Mouse (Mus musculus) 3134 (cell line): Measurements from ENCODE around the gene Fgf8.
A peak's percentile ranks its signal among the peaks of the same experiment; 100 is the strongest.

Source experiments
- DNase-seq: peaks from one replicate; pipeline ENCODE4 v3.0.0-alpha.2; 2011; ENCODE audit warnings: low spot score; ENCODE audit not compliant: insufficient read length; ENCODE audit errors: extremely low read depth

The Fgf8 gene

GRCm38 (mm10) chr19:45742218-45742983, at the start of gene Fgf8:
Gene Fgf8 (minus strand): TSS chr19:45742915.
- DNase-seq: no peak

GRCm38 (mm10) chr19:45792404-45792803, 49.7 kb upstream of the Fgf8 start:
- DNase-seq: no peak

- peak; percentile 48 for DNase-seq
Observed at GRCm38 (mm10) chr19:45789888-45790874, 47.5 kb upstream of the Fgf8 start.

GRCm38 (mm10) chr19:45789365-45789764, 46.6 kb upstream of the Fgf8 start:
- no peak for DNase-seq

- no peak for DNase-seq
Observed at GRCm38 (mm10) chr19:45788337-45788736, 45.6 kb upstream of the Fgf8 start.

- DNase-seq: no peak
Observed at GRCm38 (mm10) chr19:45787450-45787849, 44.7 kb upstream of the Fgf8 start.

- DNase-seq: no peak
Observed at GRCm38 (mm10) chr19:45785470-45785869, 42.8 kb upstream of the Fgf8 start.

- no peak for DNase-seq
Observed at GRCm38 (mm10) chr19:45783933-45784576, 41.3 kb upstream of the Fgf8 start.

GRCm38 (mm10) chr19:45783181-45783932, 40.6 kb upstream of the Fgf8 start, which contains the start of gene Mgea5:
Gene Mgea5 (minus strand): TSS chr19:45783837.
- peak; percentile 99 for DNase-seq

- DNase-seq: peak; percentile 84
Observed at GRCm38 (mm10) chr19:45782315-45783001, 39.7 kb upstream of the Fgf8 start.

GRCm38 (mm10) chr19:45781676-45782075, 39.0 kb upstream of the Fgf8 start:
- DNase-seq: no peak

- DNase-seq: no peak
Observed at GRCm38 (mm10) chr19:45780350-45780915, 37.7 kb upstream of the Fgf8 start.

GRCm38 (mm10) chr19:45775486-45775885, 32.8 kb upstream of the Fgf8 start:
- DNase-seq: no peak

- DNase-seq: no peak
Observed at GRCm38 (mm10) chr19:45771501-45771900, 28.8 kb upstream of the Fgf8 start.

- no peak for DNase-seq
Observed at GRCm38 (mm10) chr19:45760810-45761209, 18.1 kb upstream of the Fgf8 start.

GRCm38 (mm10) chr19:45758671-45759070, 16.0 kb upstream of the Fgf8 start:
- no peak for DNase-seq

GRCm38 (mm10) chr19:45753551-45753950, 10.8 kb upstream of the Fgf8 start:
- no peak for DNase-seq

GRCm38 (mm10) chr19:45751881-45752280, 9.2 kb upstream of the Fgf8 start:
- no peak for DNase-seq
